Mouse (Mus musculus) CD4-positive helper T cell, adult 2 months (primary cell): Measurements from ENCODE around the gene Limd2.

Source experiments
- DNase-seq: peaks from one replicate; pipeline ENCODE4 v3.0.0-alpha.2; 2012; ENCODE audit warnings: low read depth, missing footprints, low spot score

The Limd2 gene

GRCm38 (mm10) chr11:106173228-106173627, 12.6 kb upstream of the Limd2 start:
- no peak for DNase-seq

GRCm38 (mm10) chr11:106170807-106171206, 10.1 kb upstream of the Limd2 start:
- DNase-seq: peak; percentile 82

- peak; percentile 89 for DNase-seq
These were observed 6.8 kb upstream of the Limd2 start for GRCm38 (mm10) chr11:106167435-106167834.

- DNase-seq: no peak
These were observed 4.0 kb upstream of the Limd2 start for GRCm38 (mm10) chr11:106164601-106165180.

- no peak for DNase-seq
These were observed 2.9 kb upstream of the Limd2 start for GRCm38 (mm10) chr11:106163546-106163945.

GRCm38 (mm10) chr11:106162237-106162636, 1.6 kb upstream of the Limd2 start:
- DNase-seq: no peak

GRCm38 (mm10) chr11:106159921-106160840, 479 bp downstream of the Limd2 start:
- peak; percentile 86 for DNase-seq

- peak; percentile 92 for DNase-seq
These were observed 1.3 kb downstream of the Limd2 start for GRCm38 (mm10) chr11:106159216-106159920.

- DNase-seq: no peak
These were observed 1.8 kb downstream of the Limd2 start for GRCm38 (mm10) chr11:106158930-106159215.

GRCm38 (mm10) chr11:106158081-106158929, 2.4 kb downstream of the Limd2 start:
- peak; percentile 83 for DNase-seq

GRCm38 (mm10) chr11:106157154-106157553, 3.5 kb downstream of the Limd2 start:
- peak; percentile 22 for DNase-seq

GRCm38 (mm10) chr11:106156257-106156656, 4.4 kb downstream of the Limd2 start:
- DNase-seq: no peak

- peak; percentile 34 for DNase-seq
These were observed 4.9 kb downstream of the Limd2 start for GRCm38 (mm10) chr11:106155761-106156160.

GRCm38 (mm10) chr11:106154770-106155169, 5.9 kb downstream of the Limd2 start:
- no peak for DNase-seq

GRCm38 (mm10) chr11:106154091-106154490, 6.6 kb downstream of the Limd2 start:
- peak; percentile 19 for DNase-seq

- no peak for DNase-seq
These were observed 8.5 kb downstream of the Limd2 start for GRCm38 (mm10) chr11:106152132-106152531.

GRCm38 (mm10) chr11:106151219-106151618, 9.4 kb downstream of the Limd2 start:
- no peak for DNase-seq

- DNase-seq: peak; percentile 46
These were observed 25.8 kb downstream of the Limd2 start for GRCm38 (mm10) chr11:106134580-106135528.

- DNase-seq: no peak
These were observed 28.1 kb downstream of the Limd2 start for GRCm38 (mm10) chr11:106132516-106132915.

- no peak for DNase-seq
These were observed 31.2 kb downstream of the Limd2 start for GRCm38 (mm10) chr11:106129477-106129876.
